In the genomic region with DNA sequence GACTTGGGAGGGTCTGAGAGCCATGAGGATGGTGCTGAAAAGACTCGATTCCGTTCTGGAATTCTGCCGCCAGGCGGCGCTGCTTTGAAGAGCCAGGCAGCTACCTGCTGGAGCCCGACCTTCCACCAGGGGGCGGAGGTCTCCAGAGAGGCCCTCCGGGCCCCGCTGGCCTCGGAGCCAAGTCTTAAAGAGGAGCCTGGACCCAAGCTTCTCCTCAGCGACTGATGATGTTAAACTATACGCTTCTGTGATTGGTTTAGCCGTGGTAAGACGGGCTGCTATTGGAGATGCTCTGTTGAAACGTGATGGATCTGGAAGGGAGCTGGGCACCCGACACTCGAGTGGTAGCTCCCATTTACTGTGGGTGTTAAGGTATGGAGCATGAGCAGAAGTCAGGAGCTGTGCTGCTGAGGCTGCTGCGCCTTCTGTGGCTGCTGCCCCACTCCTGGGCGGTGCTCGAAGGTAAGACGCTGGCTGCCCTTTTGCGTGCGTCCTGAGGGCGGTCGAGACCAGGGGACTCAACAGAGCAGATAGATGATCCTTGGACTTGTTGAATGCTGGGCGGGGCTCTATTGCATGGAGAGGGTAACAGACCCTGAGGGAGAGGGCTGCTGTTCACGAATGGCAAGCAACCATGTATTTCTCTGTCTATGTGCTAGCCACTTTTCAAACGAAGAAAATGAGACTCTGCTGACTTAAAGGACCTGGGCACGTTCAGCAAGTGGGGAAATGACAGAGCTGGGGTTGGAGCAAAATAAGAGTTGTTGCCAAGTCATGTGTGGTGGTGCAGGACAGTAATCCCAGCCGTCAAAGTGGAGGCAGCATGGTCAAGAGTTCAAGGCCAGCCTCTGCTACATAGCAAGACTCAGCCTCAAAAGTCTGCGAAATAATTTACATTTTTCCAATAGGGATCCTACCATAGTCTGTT, we compare ENCODE assay signal across 8 mouse cellular contexts. TPM values are rescaled to one million over a fixed set of nuclear protein-coding genes. Genes with fewer than 3 reads are reported as not detected.
A peak's percentile ranks its signal among the peaks of the same experiment; 100 is the strongest.
DNase-seq lines count a peak whose midpoint lies in the region; ATAC-seq and TF ChIP-seq lines count a peak whose summit lies in the region.

No protein-coding gene starts in this region.

- 6% methylated on average over 31 of the region's 31 CpGs for WGBS in forebrain, embryonic 12.5 days
- 5% methylated on average over 31 of the region's 31 CpGs for WGBS in large intestine, adult 2 months
- 6% methylated on average over 31 of the region's 31 CpGs for WGBS in liver, postnatal 0 days (ENCODE audit: insufficient replicate concordance)
- 7% methylated on average over 31 of the region's 31 CpGs for WGBS in neural tube, embryonic 14.5 days

- TF ChIP-seq EP300 in liver, postnatal 0 days (IDR thresholded peaks at IDR 0.05; ENCODE audit: low read depth), result no peak

- TF ChIP-seq CTCF in E14TG2a.4 (conservative IDR thresholded peaks at IDR 0.05; ENCODE audit: low read length), result peak; percentile 100
- peak; percentile 100 for TF ChIP-seq CTCF in liver, postnatal 0 days (IDR thresholded peaks at IDR 0.05; ENCODE audit: low read depth)

- intact Hi-C loops in heart, postnatal 10 days (cut with DNase I), result loop anchor here (1.0 to 2.0 kb wide), 2 partner anchors 35 kb away; no protein-coding TSS in a partner anchor

- peaks cover 55% of the 10 kb centered on the region for H3K4me1 ChIP-seq in E14TG2a.4 (replicated peaks; ENCODE audit: low read depth, low read length)
- H3K4me1 ChIP-seq in forebrain, embryonic 12.5 days, result peaks cover 20% of the 10 kb centered on the region
- peaks cover 8% of the 10 kb centered on the region; the same call in 1 of the 2 replicates for H3K4me1 ChIP-seq in liver, postnatal 0 days (ENCODE audit: insufficient read depth)
- H3K4me1 ChIP-seq in neural tube, embryonic 14.5 days (ENCODE audit: control insufficient read depth, insufficient read depth, low read length), result 0 out of 2 replicates have a peak, but pooled peaks cover 3% of the 10 kb centered on the region

- peaks cover 52% of the 10 kb centered on the region for H3K27me3 ChIP-seq in E14TG2a.4 (ENCODE audit: insufficient read depth, low read length)
- H3K27me3 ChIP-seq in forebrain, embryonic 12.5 days, result peaks cover 51% of the 10 kb centered on the region
- H3K27me3 ChIP-seq in liver, postnatal 0 days (ENCODE audit: insufficient read depth, low read length), result peaks cover 24% of the 10 kb centered on the region
- H3K27me3 ChIP-seq in neural tube, embryonic 14.5 days (ENCODE audit: control insufficient read depth, insufficient read depth, low read length), result peaks cover 21% of the 10 kb centered on the region

- H3K9me3 ChIP-seq in E14TG2a.4 (ENCODE audit: low read length), result no peaks in the 10 kb centered on the region
- H3K9me3 ChIP-seq in forebrain, embryonic 12.5 days, result no peaks in the 10 kb centered on the region
- H3K9me3 ChIP-seq in liver, postnatal 0 days (ENCODE audit: low read length), result no peaks in the 10 kb centered on the region
- H3K9me3 ChIP-seq in neural tube, embryonic 14.5 days (ENCODE audit: control insufficient read depth, low read length), result no peaks in the 10 kb centered on the region

- no peak overlapping the region for H3K27ac ChIP-seq in forebrain, embryonic 12.5 days
- no peak overlapping the region for H3K27ac ChIP-seq in liver, postnatal 0 days (ENCODE audit: low read depth)
- H3K27ac ChIP-seq in neural tube, embryonic 14.5 days (ENCODE audit: low read depth, low read length), result no peak overlapping the region

- peak; percentile 98 for ATAC-seq in forebrain, embryonic 12.5 days (ENCODE audit: low FRiP score)
- ATAC-seq in liver, postnatal 0 days, result peak; percentile 98
- peak; percentile 97 for ATAC-seq in neural tube, embryonic 14.5 days (ENCODE audit: low read depth)

- DNase-seq in c-Kit-positive CD71-positive TER-119-positive erythroid progenitor cells, embryonic 14.5 days (ENCODE audit: low spot score), result peak; percentile 98
- peak; percentile 99 to 100 for DNase-seq in heart, postnatal 10 days
- peak; percentile 99 for DNase-seq in large intestine, adult 2 months (ENCODE audit: low read depth, low spot score)
- DNase-seq in liver, postnatal 0 days, result peak; percentile 98
- DNase-seq in testis, postnatal 10 days (ENCODE audit: low spot score), result peak; percentile 99

- no peaks in the 10 kb centered on the region for H3K36me3 ChIP-seq in E14TG2a.4 (ENCODE audit: insufficient read depth, low read length)
- H3K36me3 ChIP-seq in forebrain, embryonic 12.5 days (replicated peaks), result no peaks in the 10 kb centered on the region
- H3K36me3 ChIP-seq in liver, postnatal 0 days (replicated peaks; ENCODE audit: insufficient read depth, low read length), result no peaks in the 10 kb centered on the region
- H3K36me3 ChIP-seq in neural tube, embryonic 14.5 days (ENCODE audit: control insufficient read depth, insufficient read depth, low read length), result no peaks in the 10 kb centered on the region

- peak overlapping the region; percentile 76 for H3K4me3 ChIP-seq in E14TG2a.4 (replicated peaks; ENCODE audit: low read length)
- H3K4me3 ChIP-seq in forebrain, embryonic 12.5 days (replicated peaks), result peak overlapping the region; percentile 37
- peak overlapping the region; percentile 43 for H3K4me3 ChIP-seq in liver, postnatal 0 days (ENCODE audit: low read depth, low read length)
- peak overlapping the region; percentile 19 for H3K4me3 ChIP-seq in neural tube, embryonic 14.5 days (ENCODE audit: low read depth, low read length)

- peak overlapping the region; percentile 67 for H3K4me2 ChIP-seq in forebrain, embryonic 12.5 days
- H3K4me2 ChIP-seq in liver, postnatal 0 days (ENCODE audit: low read depth, low read length), result peak overlapping the region; percentile 74
- peak overlapping the region; percentile 62 for H3K4me2 ChIP-seq in neural tube, embryonic 14.5 days (ENCODE audit: low read depth, low read length)

- H3K9ac ChIP-seq in forebrain, embryonic 12.5 days, result peak overlapping the region; percentile 45; the same call in 1 of the 2 replicates
- 0 out of 2 replicates have a peak overlapping the region, but pooled peaks have one; percentile 6 for H3K9ac ChIP-seq in liver, postnatal 0 days (replicated peaks)
- H3K9ac ChIP-seq in neural tube, embryonic 14.5 days (replicated peaks; ENCODE audit: low read depth, low read length), result 0 out of 2 replicates have a peak overlapping the region, but pooled peaks have one; percentile 7

RNA-seq across cellular contexts. Expression of a gene that starts 7.5 kb away (rescaled TPM):
- polyA plus RNA-seq in forebrain, embryonic 12.5 days (2016; fragmentation: Nextera tagmentation; extraction: Ambion mirVana), result not detected in 2 replicates
- 1 to 10 TPM in 1 of 2 experiments, under 1 TPM in 1; 0.98 to 1.1 TPM for total RNA-seq in heart, postnatal 10 days (2021)
- 31.0 and 41.3 TPM in 2 replicates for polyA plus RNA-seq in large intestine, adult 2 months (2012; rRNA removed)
- 1.9 and 2.1 TPM in 2 replicates for polyA plus RNA-seq in liver, postnatal 0 days (2015; fragmentation: Nextera tagmentation; extraction: Ambion mirVana)
- 0.16 and 0.18 TPM in 2 replicates for polyA plus RNA-seq in neural tube, embryonic 14.5 days (2014; fragmentation: Nextera tagmentation; extraction: Ambion mirVana)

RNA-seq across cellular contexts. Expression of a gene that starts 13.1 kb away (rescaled TPM):
- 138 and 146 TPM in 2 replicates for polyA plus RNA-seq in forebrain, embryonic 12.5 days (2016; fragmentation: Nextera tagmentation; extraction: Ambion mirVana)
- 100 to 1,000 TPM; 113 to 119 TPM for total RNA-seq in heart, postnatal 10 days (2021)
- 85.8 and 92.2 TPM in 2 replicates for polyA plus RNA-seq in large intestine, adult 2 months (2012; rRNA removed)
- polyA plus RNA-seq in liver, postnatal 0 days (2015; fragmentation: Nextera tagmentation; extraction: Ambion mirVana), result 29.2 and 32.5 TPM in 2 replicates
- 109 and 160 TPM in 2 replicates for polyA plus RNA-seq in neural tube, embryonic 14.5 days (2014; fragmentation: Nextera tagmentation; extraction: Ambion mirVana)

RNA-seq across cellular contexts. Expression of a gene that starts 16.2 kb away (rescaled TPM):
- 9.1 and 9.6 TPM in 2 replicates for polyA plus RNA-seq in forebrain, embryonic 12.5 days (2016; fragmentation: Nextera tagmentation; extraction: Ambion mirVana)
- 1 to 10 TPM; 4.1 to 4.5 TPM for total RNA-seq in heart, postnatal 10 days (2021)
- 218 and 235 TPM in 2 replicates for polyA plus RNA-seq in large intestine, adult 2 months (2012; rRNA removed)
- 9.7 and 11.9 TPM in 2 replicates for polyA plus RNA-seq in liver, postnatal 0 days (2015; fragmentation: Nextera tagmentation; extraction: Ambion mirVana)
- polyA plus RNA-seq in neural tube, embryonic 14.5 days (2014; fragmentation: Nextera tagmentation; extraction: Ambion mirVana), result 19.1 and 20.7 TPM in 2 replicates

RNA-seq across cellular contexts. Expression of a gene that starts 17.3 kb away (rescaled TPM):
- 0.38 and 0.69 TPM in 2 replicates for polyA plus RNA-seq in forebrain, embryonic 12.5 days (2016; fragmentation: Nextera tagmentation; extraction: Ambion mirVana)
- under 1 TPM; 0.72 to 0.89 TPM for total RNA-seq in heart, postnatal 10 days (2021)
- polyA plus RNA-seq in large intestine, adult 2 months (2012; rRNA removed), result 322 and 350 TPM in 2 replicates
- 3.9 and 4.0 TPM in 2 replicates for polyA plus RNA-seq in liver, postnatal 0 days (2015; fragmentation: Nextera tagmentation; extraction: Ambion mirVana)
- 0.33 and 0.43 TPM in 2 replicates for polyA plus RNA-seq in neural tube, embryonic 14.5 days (2014; fragmentation: Nextera tagmentation; extraction: Ambion mirVana)

RNA-seq across cellular contexts. Expression of a gene that starts 43.4 kb away (rescaled TPM):
- polyA plus RNA-seq in forebrain, embryonic 12.5 days (2016; fragmentation: Nextera tagmentation; extraction: Ambion mirVana), result 0.27 and 0.41 TPM in 2 replicates
- total RNA-seq in heart, postnatal 10 days (2021), result under 1 TPM in 1 of 2 experiments, not detected in 1; 0.31 TPM
- 16.5 and 21.5 TPM in 2 replicates for polyA plus RNA-seq in large intestine, adult 2 months (2012; rRNA removed)
- polyA plus RNA-seq in liver, postnatal 0 days (2015; fragmentation: Nextera tagmentation; extraction: Ambion mirVana), result 0.72 and 0.85 TPM in 2 replicates
- polyA plus RNA-seq in neural tube, embryonic 14.5 days (2014; fragmentation: Nextera tagmentation; extraction: Ambion mirVana), result not detected in 2 replicates

Comparison
In these comparisons a context has a peak if more than half of its experiments do, and no peak if none do; other contexts are left out.
1. H3K4me3 ChIP-seq: peak in every context shown above with its lines; median percentile 76 in E14TG2a.4; 43 in liver, postnatal 0 days; 37 in forebrain, embryonic 12.5 days; 19 in neural tube, embryonic 14.5 days.
2. RNA of a gene that starts 7.5 kb away (polyA plus RNA-seq): 31.0 to 41.3 TPM in large intestine, adult 2 months; 1.9 to 2.1 TPM in liver, postnatal 0 days, 0.16 to 0.18 TPM in neural tube, embryonic 14.5 days and not detected in forebrain, embryonic 12.5 days; every median in the first group is over 10 times any median in the second.
3. RNA of a gene that starts 16.2 kb away (polyA plus RNA-seq): 218 to 235 TPM in large intestine, adult 2 months; 19.1 to 20.7 TPM in neural tube, embryonic 14.5 days, 9.7 to 11.9 TPM in liver, postnatal 0 days and 9.1 to 9.6 TPM in forebrain, embryonic 12.5 days; every median in the first group is over 10 times any median in the second.
4. Peak in every context shown above with its lines, with median percentiles within 50 percentile points of each other: DNase-seq, ATAC-seq, H3K4me2 ChIP-seq and H3K9ac ChIP-seq.